Comparison of ENCODE assay signal across 9 mouse cellular contexts in genomic region chr17:31187370-31187769, GRCm38 (mm10). TPM values are rescaled to one million over a fixed set of nuclear protein-coding genes. Genes with fewer than 3 reads are reported as not detected.
DNase-seq lines count a peak whose midpoint lies in the region; ATAC-seq and TF ChIP-seq lines count a peak whose summit lies in the region.
"Had no signal": no experiment of that assay in that cellular context is flagged by ENCODE, and none has a peak within 500 bp of the region (broad histone marks: within the 10 kb centered on the region; RNA-seq: fewer than 3 reads in every experiment).

No protein-coding gene starts in this region.

- ATAC-seq in liver, postnatal 0 days = peak; percentile 52

- TF ChIP-seq CTCF in liver, postnatal 0 days (IDR thresholded peaks at IDR 0.05; ENCODE audit: low read depth) = peak; percentile 96

- no peak overlapping the region for H3K4me3 ChIP-seq in liver, postnatal 0 days (ENCODE audit: low read depth, low read length)

- H3K4me1 ChIP-seq in liver, postnatal 0 days (ENCODE audit: insufficient read depth) = peaks cover 9% of the 10 kb centered on the region

- DNase-seq in 416B (ENCODE audit: low read depth) (peak; percentile 82), ES-CJ7 (ENCODE audit: low read depth, low spot score) (peak; percentile 62)
- DNase-seq in cerebellum, adult 11 months = peak; percentile 80
- DNase-seq in frontal cortex, postnatal 36 days (ENCODE audit: low spot score in 2 of 2) = peak; percentile 67 to 70
- peak; percentile 83 to 87 for DNase-seq in kidney, postnatal 4 days
- DNase-seq in liver, postnatal 0 days = peak; percentile 79
- peak; percentile 67 for DNase-seq in right cerebral cortex, adult 18-20 months
- DNase-seq in urinary bladder, adult 2 months (ENCODE audit: low spot score) = peak; percentile 43

- no peak overlapping the region for H3K4me2 ChIP-seq in liver, postnatal 0 days (ENCODE audit: low read depth, low read length)

- H3K27me3 ChIP-seq in liver, postnatal 0 days (ENCODE audit: insufficient read depth, low read length) = no peaks in the 10 kb centered on the region

- no peaks in the 10 kb centered on the region for H3K36me3 ChIP-seq in liver, postnatal 0 days (replicated peaks; ENCODE audit: insufficient read depth, low read length)

- 14% methylated on average over 4 of the region's 4 CpGs for WGBS in liver, postnatal 0 days (ENCODE audit: insufficient replicate concordance)

- no peak overlapping the region for H3K27ac ChIP-seq in liver, postnatal 0 days (ENCODE audit: low read depth)

- TF ChIP-seq EP300 in liver, postnatal 0 days (IDR thresholded peaks at IDR 0.05; ENCODE audit: low read depth) = no peak

- H3K9ac ChIP-seq in liver, postnatal 0 days (replicated peaks) = no peak overlapping the region

- H3K9me3 ChIP-seq in liver, postnatal 0 days (ENCODE audit: low read length) = no peaks in the 10 kb centered on the region

RNA-seq across cellular contexts. Expression of gene Tmprss3, which starts 11.4 kb away (rescaled TPM):
- polyA plus RNA-seq in liver, postnatal 0 days (2015; fragmentation: Nextera tagmentation; extraction: Ambion mirVana) = 0.62 and 0.73 TPM in 2 replicates
- 0.03 and 0.08 TPM in 2 replicates for polyA plus RNA-seq in urinary bladder, adult 2 months (2012; rRNA removed)

RNA-seq across cellular contexts. Expression of gene Ubash3a, which starts 20.3 kb away (rescaled TPM):
- 4.2 and 4.6 TPM in 2 replicates for polyA plus RNA-seq in liver, postnatal 0 days (2015; fragmentation: Nextera tagmentation; extraction: Ambion mirVana)
- polyA plus RNA-seq in urinary bladder, adult 2 months (2012; rRNA removed) = 0.36 and 0.53 TPM in 2 replicates

RNA-seq across cellular contexts. Expression of gene Tff1, which starts 22.3 kb away (rescaled TPM):
- not detected in 2 replicates for polyA plus RNA-seq in liver, postnatal 0 days (2015; fragmentation: Nextera tagmentation; extraction: Ambion mirVana)
- not detected in 2 replicates for polyA plus RNA-seq in urinary bladder, adult 2 months (2012; rRNA removed)
- polyA plus RNA-seq: heart, embryonic 14.5 days had no signal

RNA-seq across cellular contexts. Expression of gene Tff2, which starts 43.3 kb away (rescaled TPM):
- 0.33 and 0.39 TPM in 2 replicates for polyA plus RNA-seq in liver, postnatal 0 days (2015; fragmentation: Nextera tagmentation; extraction: Ambion mirVana)
- polyA plus RNA-seq in urinary bladder, adult 2 months (2012; rRNA removed) = 0.17 TPM in 1 of 2 replicates, not detected in the other
- polyA plus RNA-seq: heart, embryonic 14.5 days had no signal

RNA-seq across cellular contexts. Expression of gene Tff3, which starts 57.9 kb away (rescaled TPM):
- polyA plus RNA-seq in liver, postnatal 0 days (2015; fragmentation: Nextera tagmentation; extraction: Ambion mirVana) = 932 and 1,034 TPM in 2 replicates
- polyA plus RNA-seq in urinary bladder, adult 2 months (2012; rRNA removed) = not detected in 2 replicates
- polyA plus RNA-seq: heart, embryonic 14.5 days had no signal
